In the genomic region with DNA sequence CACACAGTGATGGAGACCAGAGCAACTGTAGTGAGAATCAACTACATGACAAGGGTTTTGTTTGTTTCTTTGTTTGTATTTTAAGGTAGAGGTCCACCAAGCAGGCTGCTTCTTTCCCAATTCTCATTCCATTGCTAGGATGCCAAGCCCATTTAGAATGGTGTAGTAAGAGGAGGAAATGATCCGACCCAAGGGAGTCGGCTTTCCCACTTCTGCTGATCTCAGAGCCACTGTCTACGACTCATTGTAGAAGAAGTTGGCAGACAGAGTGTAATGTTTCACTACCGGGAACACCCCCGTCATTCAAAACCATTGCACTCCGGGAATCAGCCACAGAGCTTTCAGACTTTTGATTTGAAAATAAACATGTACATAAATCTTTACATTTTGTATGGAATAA, we compare ENCODE assay signal across 24 mouse cellular contexts. TPM values are rescaled to one million over a fixed set of nuclear protein-coding genes. Genes with fewer than 3 reads are reported as not detected.
A peak's percentile ranks its signal among the peaks of the same experiment; 100 is the strongest.
DNase-seq lines count a peak whose midpoint lies in the region; TF ChIP-seq lines count a peak whose summit lies in the region.
"Had no signal": no experiment of that assay in that cellular context is flagged by ENCODE, and none has a peak within 500 bp of the region (broad histone marks: within the 10 kb centered on the region; RNA-seq: fewer than 3 reads in every experiment).

No protein-coding gene starts in this region.

- no peak for TF ChIP-seq CTCF in embryonic fibroblast, embryonic 13.5 days (IDR thresholded peaks at IDR 0.05; ENCODE audit: borderline replicate concordance, insufficient read depth, low read length)

- peaks cover 10% of the 10 kb centered on the region; the same call in 1 of the 2 replicates for H3K4me1 ChIP-seq in embryonic fibroblast, embryonic 13.5 days (ENCODE audit: control insufficient read depth, insufficient read depth, low read length)

- intact Hi-C loops in left cerebral cortex, postnatal 36 days (cut with DNase I) = no loop called here

- H3K4me3 ChIP-seq in embryonic fibroblast, embryonic 13.5 days (ENCODE audit: insufficient read depth, low read length) = no peak overlapping the region
- H3K4me3 ChIP-seq: embryonic facial prominence, embryonic 12.5 days; embryonic facial prominence, embryonic 15.5 days; heart, embryonic 15.5 days; hindbrain, embryonic 10.5 days; hindbrain, embryonic 13.5 days; intestine, embryonic 15.5 days had no signal

- peak overlapping the region; percentile 58; the same call in 1 of the 2 replicates for H3K27ac ChIP-seq in embryonic fibroblast, embryonic 13.5 days (ENCODE audit: insufficient read depth, low read length)
- H3K27ac ChIP-seq: embryonic facial prominence, embryonic 12.5 days; embryonic facial prominence, embryonic 15.5 days; heart, embryonic 15.5 days; hindbrain, embryonic 10.5 days; hindbrain, embryonic 13.5 days; intestine, embryonic 15.5 days had no signal

- DNase-seq in heart, adult 11 months = peak; percentile 77
- no peak for DNase-seq in heart, adult 8-10 months (ENCODE audit: low spot score)
- peak; percentile 89 for DNase-seq in NIH3T3 (ENCODE audit: low read depth)
- DNase-seq in right cerebral cortex, adult 18-20 months = no peak
- no peak for DNase-seq in left cerebral cortex, postnatal 36 days (ENCODE audit: low spot score in 2 of 2)
- DNase-seq in ovary, postnatal 36 days (ENCODE audit: low spot score) = no peak
- DNase-seq: adrenal gland, adult 2 months; adrenal gland, postnatal 14 days; cerebellum, adult 11 months; cerebellum, adult 2 months; cerebellum, adult 9-11 months; cerebellum, postnatal 25 days; gastrocnemius, postnatal 10 days; heart, adult 18-20 months; heart, postnatal 10 days; heart, postnatal 36 days; kidney, adult 11 months had no signal

- no peak for TF ChIP-seq POLR2A in embryonic fibroblast, embryonic 13.5 days (IDR thresholded peaks at IDR 0.05; ENCODE audit: low read depth, low read length)

RNA-seq across cellular contexts. Expression of a gene that starts 4.8 kb away (rescaled TPM):
- 10 to 100 TPM in 1 of 4 experiments, 1 to 10 TPM in 3; 6.2 to 10.6 (median 6.8) TPM for total RNA-seq in heart, adult 8-10 months (2022)
- polyA plus RNA-seq in embryonic fibroblast, embryonic 13.5 days (2011; ENCODE audit: insufficient read length, low read depth, missing spikeins) = 77.8 and 107 TPM in 2 replicates
- 10 to 100 TPM; 27.4 to 32.1 TPM for total RNA-seq in left cerebral cortex, postnatal 36 days (2021)

RNA-seq across cellular contexts. Expression of a gene that starts 33.1 kb away (rescaled TPM):
- total RNA-seq in heart, adult 8-10 months (2022) = 10 to 100 TPM; 34.4 to 43.4 (median 38.5) TPM
- polyA plus RNA-seq in embryonic fibroblast, embryonic 13.5 days (2011; ENCODE audit: insufficient read length, low read depth, missing spikeins) = 45.0 and 71.6 TPM in 2 replicates
- 10 to 100 TPM; 11.7 to 12.2 TPM for total RNA-seq in left cerebral cortex, postnatal 36 days (2021)

RNA-seq across cellular contexts. Expression of a gene that starts 54.9 kb away (rescaled TPM):
- 1 to 10 TPM; 1.5 to 2.4 (median 1.8) TPM for total RNA-seq in heart, adult 8-10 months (2022)
- polyA plus RNA-seq in embryonic fibroblast, embryonic 13.5 days (2011; ENCODE audit: insufficient read length, low read depth, missing spikeins) = 28.3 and 28.6 TPM in 2 replicates
- total RNA-seq in left cerebral cortex, postnatal 36 days (2021) = 1 to 10 TPM; 6.3 to 7.1 TPM

Comparison
In these comparisons a context has a peak if more than half of its experiments do, and no peak if none do; other contexts are left out.
1. DNase-seq: peak in heart, adult 11 months (single experiment) and NIH3T3 (single experiment); none in heart, adult 8-10 months (single experiment), right cerebral cortex, adult 18-20 months (single experiment), left cerebral cortex, postnatal 36 days (0 of 2) and ovary, postnatal 36 days (single experiment).